Mouse (Mus musculus) heart, embryonic 13.5 days (tissue): ENCODE measurements around the gene Etl4. TPM values are rescaled to one million over a fixed set of nuclear protein-coding genes. Genes with fewer than 3 reads are reported as not detected.

Experiments used
- ATAC-seq: fragments of 200-750 bp; cut with Nextera tagmentation; 2 replicates; pipeline ENCODE4 v1.8.0; 2017; ENCODE audit warnings: moderate TSS enrichment; ENCODE audit not compliant: insufficient number of reproducible peaks, low FRiP score, low TSS enrichment; ENCODE audit errors: extremely low read depth
- H3K27ac ChIP-seq: fragments of 300-500 bp; sonication (generic); replicated peaks from 2 replicates; pipeline ENCODE4 v1.5.1; 2015; ENCODE audit warnings: moderate library complexity, mild to moderate bottlenecking, inconsistent platforms
- H3K27me3 ChIP-seq: fragments of 300-500 bp; sonication (generic); replicated peaks from 2 replicates; pipeline ENCODE4 v1.6.1; 2015; ENCODE audit warnings: mild to moderate bottlenecking, inconsistent platforms
- H3K36me3 ChIP-seq: fragments of 300-500 bp; sonication (generic); 2 replicates; pipeline ENCODE4 v1.6.1; 2015; ENCODE audit warnings: mild to moderate bottlenecking, inconsistent platforms
- H3K4me1 ChIP-seq: fragments of 300-500 bp; sonication (generic); 2 replicates; pipeline ENCODE4 v1.6.1; 2015; ENCODE audit warnings: inconsistent platforms
- H3K4me2 ChIP-seq: fragments of 300-500 bp; sonication (generic); 2 replicates; pipeline ENCODE4 v1.6.1; 2015; ENCODE audit warnings: inconsistent platforms, mild to moderate bottlenecking, moderate library complexity
- H3K4me3 ChIP-seq: fragments of 300-500 bp; sonication (generic); 2 replicates; pipeline ENCODE4 v1.5.1; 2015; ENCODE audit warnings: moderate library complexity, mild to moderate bottlenecking, inconsistent platforms
- H3K9ac ChIP-seq: fragments of 300-500 bp; sonication (generic); 2 replicates; pipeline ENCODE4 v1.6.1; 2015; ENCODE audit warnings: inconsistent platforms, mild to moderate bottlenecking, moderate library complexity
- H3K9me3 ChIP-seq: fragments of 300-500 bp; sonication (generic); 2 replicates; pipeline ENCODE4 v1.6.1; 2016; ENCODE audit warnings: inconsistent platforms
- WGBS: fragments of 180-500 bp; shearing (Covaris S2); methylation state at CpG from one replicate; pipeline ENCODE4 v1.1.7; 2015; ENCODE audit warnings: mixed read lengths; 5-methylcytosine and 5-hydroxymethylcytosine counted together
- polyA plus RNA-seq: library from polyadenylated mRNA; unstranded; fragments of >200 nt; fragmentation: Nextera tagmentation; extraction: Ambion mirVana; gene quantifications from 2 replicates; pipeline ENCODE4 v1.2.1, GENCODE M21; 2015

Etl4 gene
- polyA plus RNA-seq, 1 experiment from 2014 or later, result 8.4 TPM

GRCm38 (mm10) chr2:20753282-20754110 is 843.9 kb downstream of the Etl4 start:
- no peaks in the 10 kb centered on the region for H3K27me3 ChIP-seq
- no peak overlapping the region for H3K27ac ChIP-seq
- H3K9me3 ChIP-seq, result no peaks in the 10 kb centered on the region
- H3K4me1 ChIP-seq, result no peaks in the 10 kb centered on the region
- 69% methylated on average over 8 of the region's 8 CpGs for WGBS
- H3K4me2 ChIP-seq, result no peak overlapping the region
- H3K36me3 ChIP-seq, result no peaks in the 10 kb centered on the region
- ATAC-seq, result no peak
- no peak overlapping the region for H3K9ac ChIP-seq
- H3K4me3 ChIP-seq, result no peak overlapping the region

DNA sequence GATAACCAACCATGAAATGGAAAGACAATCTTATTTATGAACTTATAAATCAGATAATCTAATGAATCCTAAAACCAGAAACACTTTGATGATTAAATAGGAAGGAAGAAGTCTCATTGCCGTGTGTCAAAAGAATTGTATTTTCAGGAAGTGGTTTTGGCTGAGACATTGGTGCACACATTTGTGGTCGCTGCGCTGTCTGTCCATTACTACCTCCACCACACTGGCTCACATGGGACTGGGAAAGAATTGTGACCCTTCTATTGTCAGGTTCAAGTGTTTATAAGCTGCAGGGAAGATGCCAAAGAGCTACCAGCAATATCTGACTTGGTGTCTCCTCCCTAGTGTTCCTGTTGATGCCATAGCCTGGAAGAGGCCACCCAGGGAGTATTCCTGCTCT is 847.4 kb downstream of the Etl4 start:
- no peak overlapping the region for H3K27ac ChIP-seq
- WGBS, result 76% methylated on average over 3 of the region's 3 CpGs
- H3K9ac ChIP-seq, result no peak overlapping the region
- ATAC-seq, result no peak
- no peaks in the 10 kb centered on the region for H3K27me3 ChIP-seq
- H3K36me3 ChIP-seq, result no peaks in the 10 kb centered on the region
- H3K4me3 ChIP-seq, result no peak overlapping the region
- no peaks in the 10 kb centered on the region for H3K9me3 ChIP-seq
- peaks cover 12% of the 10 kb centered on the region for H3K4me1 ChIP-seq
- H3K4me2 ChIP-seq, result no peak overlapping the region

GRCm38 (mm10) chr2:20759045-20759662 is 849.6 kb downstream of the Etl4 start:
- Histone ChIP-seq H3K4me2 (no peak overlapping the region), H3K4me3 (no peak overlapping the region), H3K27me3 (no peaks in the 10 kb centered on the region), H3K9ac (no peak overlapping the region), H3K36me3 (no peaks in the 10 kb centered on the region), H3K4me1 (peaks cover 23% of the 10 kb centered on the region), H3K9me3 (no peaks in the 10 kb centered on the region), H3K27ac (no peak overlapping the region)
- ATAC-seq, result no peak
- WGBS, result 78% methylated on average over 7 of the region's 7 CpGs

GRCm38 (mm10) chr2:20761320-20761719 is 851.7 kb downstream of the Etl4 start:
- Histone ChIP-seq H3K4me2 (no peak overlapping the region), H3K9me3 (no peaks in the 10 kb centered on the region), H3K4me3 (no peak overlapping the region), H3K36me3 (peaks cover under 1% of the 10 kb centered on the region; the same call in 1 of the 2 replicates), H3K27ac (no peak overlapping the region), H3K9ac (no peak overlapping the region), H3K27me3 (no peaks in the 10 kb centered on the region), H3K4me1 (peaks cover 23% of the 10 kb centered on the region)
- WGBS, result 74% methylated on average over 5 of the region's 5 CpGs
- no peak for ATAC-seq

GRCm38 (mm10) chr2:20761751-20762150 is 852.2 kb downstream of the Etl4 start:
- Histone ChIP-seq H3K4me1 (peaks cover 23% of the 10 kb centered on the region), H3K9ac (no peak overlapping the region), H3K27me3 (no peaks in the 10 kb centered on the region), H3K4me2 (no peak overlapping the region), H3K4me3 (no peak overlapping the region), H3K36me3 (peaks cover 5% of the 10 kb centered on the region; the same call in 1 of the 2 replicates), H3K9me3 (no peaks in the 10 kb centered on the region), H3K27ac (no peak overlapping the region)
- 85% methylated on average over 3 of the region's 3 CpGs for WGBS
- no peak for ATAC-seq

- Histone ChIP-seq H3K27me3 (no peaks in the 10 kb centered on the region), H3K4me2 (no peak overlapping the region), H3K4me1 (peaks cover 23% of the 10 kb centered on the region), H3K36me3 (peaks cover 11% of the 10 kb centered on the region; the same call in 1 of the 2 replicates), H3K4me3 (no peak overlapping the region), H3K27ac (peak overlapping the region; percentile 42; the same call in 1 of the 2 replicates), H3K9ac (no peak overlapping the region), H3K9me3 (no peaks in the 10 kb centered on the region)
- WGBS, result 62% methylated on average over 4 of the region's 4 CpGs
- no peak for ATAC-seq
Measured at GRCm38 (mm10) chr2:20763511-20764212, 854.1 kb downstream of the Etl4 start.

- Histone ChIP-seq H3K9me3 (no peaks in the 10 kb centered on the region), H3K27me3 (no peaks in the 10 kb centered on the region), H3K4me3 (no peak overlapping the region), H3K36me3 (peaks cover 11% of the 10 kb centered on the region; the same call in 1 of the 2 replicates), H3K4me1 (peaks cover 23% of the 10 kb centered on the region), H3K9ac (no peak overlapping the region), H3K27ac (no peak overlapping the region), H3K4me2 (no peak overlapping the region)
- ATAC-seq, result no peak
Measured at GRCm38 (mm10) chr2:20764566-20765090, 855.0 kb downstream of the Etl4 start.

DNA sequence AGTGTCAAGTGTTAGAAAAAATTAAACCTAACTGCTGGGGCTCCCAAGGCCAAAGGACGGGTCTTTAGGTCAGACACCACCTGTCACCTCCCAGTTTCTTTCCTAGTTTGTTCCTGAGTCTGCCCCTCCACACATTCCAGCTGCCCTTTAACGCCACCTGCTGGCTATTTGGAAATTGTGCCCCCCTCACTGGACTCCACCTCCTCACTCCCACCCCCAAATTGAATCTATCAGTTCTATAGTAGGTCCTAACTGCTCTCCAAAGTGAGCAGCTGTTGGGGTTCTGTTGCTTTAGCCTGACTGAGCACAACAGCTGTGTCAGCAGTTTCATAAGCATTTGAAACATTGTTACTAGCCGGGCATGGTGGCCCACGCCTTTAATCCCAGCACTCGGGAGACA is 859.1 kb downstream of the Etl4 start:
- 65% methylated on average over 5 of the region's 5 CpGs for WGBS
- H3K9me3 ChIP-seq, result no peaks in the 10 kb centered on the region
- H3K27me3 ChIP-seq, result no peaks in the 10 kb centered on the region
- no peak for ATAC-seq
- H3K27ac ChIP-seq, result no peak overlapping the region
- no peak overlapping the region for H3K9ac ChIP-seq
- H3K36me3 ChIP-seq, result peaks cover 25% of the 10 kb centered on the region
- H3K4me1 ChIP-seq, result 0 out of 2 replicates have a peak, but pooled peaks cover 2% of the 10 kb centered on the region
- no peak overlapping the region for H3K4me3 ChIP-seq
- H3K4me2 ChIP-seq, result no peak overlapping the region

- H3K27me3 ChIP-seq, result no peaks in the 10 kb centered on the region
- no peak overlapping the region for H3K27ac ChIP-seq
- no peak overlapping the region for H3K9ac ChIP-seq
- H3K9me3 ChIP-seq, result no peaks in the 10 kb centered on the region
- no peaks in the 10 kb centered on the region for H3K4me1 ChIP-seq
- peaks cover 25% of the 10 kb centered on the region for H3K36me3 ChIP-seq
- no peak for ATAC-seq
- no peak overlapping the region for H3K4me2 ChIP-seq
- H3K4me3 ChIP-seq, result no peak overlapping the region
Measured at GRCm38 (mm10) chr2:20770171-20770570, 860.6 kb downstream of the Etl4 start.

DNA sequence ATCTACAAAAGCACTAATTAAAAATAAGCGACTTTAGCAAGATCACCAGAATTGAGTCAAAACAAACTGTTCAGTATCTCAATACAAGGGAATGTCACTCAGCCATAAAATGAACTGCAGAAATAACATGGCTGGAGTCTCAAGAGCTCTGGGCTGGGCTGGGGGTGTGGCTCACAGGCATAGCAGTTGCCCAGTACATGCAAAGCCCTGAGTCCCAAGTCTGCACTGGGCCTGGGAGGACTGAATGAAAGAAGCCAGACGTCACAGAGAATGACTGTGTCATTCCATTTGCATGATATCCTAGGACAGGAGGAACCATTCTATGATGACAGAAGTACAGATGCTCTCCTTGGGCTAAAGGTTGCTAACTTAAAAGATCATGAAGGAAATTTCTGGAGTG is 864.9 kb downstream of the Etl4 start:
- Histone ChIP-seq H3K4me1 (peaks cover 6% of the 10 kb centered on the region; the same call in 1 of the 2 replicates), H3K36me3 (peaks cover 16% of the 10 kb centered on the region), H3K27me3 (no peaks in the 10 kb centered on the region), H3K4me3 (no peak overlapping the region), H3K27ac (no peak overlapping the region), H3K9me3 (no peaks in the 10 kb centered on the region), H3K4me2 (no peak overlapping the region), H3K9ac (no peak overlapping the region)
- no peak for ATAC-seq
- 59% methylated on average over 2 of the region's 2 CpGs for WGBS

DNA sequence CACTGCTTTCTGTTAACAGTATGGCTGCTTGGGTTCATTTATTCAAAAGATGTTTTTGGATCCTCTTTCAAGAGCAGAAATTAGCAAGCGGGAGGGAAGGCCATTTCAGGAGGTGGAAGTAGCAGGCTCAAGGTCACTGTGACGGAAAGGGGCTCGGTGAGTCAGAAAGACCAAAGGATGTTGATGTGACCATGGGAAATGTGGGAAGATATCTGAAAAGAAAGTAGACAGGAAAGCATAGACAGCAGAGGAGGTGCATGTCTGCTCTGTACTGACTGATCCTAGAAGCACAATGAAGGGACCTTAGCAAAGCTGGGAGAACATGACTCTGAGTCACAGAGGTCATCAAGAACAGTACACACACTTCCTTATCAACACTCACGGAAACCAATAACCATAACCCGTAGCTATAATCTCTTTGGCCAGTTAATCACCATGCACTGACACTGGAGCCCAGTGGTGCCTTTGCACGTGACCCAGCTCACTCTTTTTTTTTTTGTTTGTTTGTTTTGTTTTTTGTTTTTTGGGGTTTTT is 866.7 kb downstream of the Etl4 start:
- Histone ChIP-seq H3K9me3 (no peaks in the 10 kb centered on the region), H3K4me1 (peaks cover 6% of the 10 kb centered on the region; the same call in 1 of the 2 replicates), H3K4me3 (no peak overlapping the region), H3K27me3 (no peaks in the 10 kb centered on the region), H3K9ac (no peak overlapping the region), H3K4me2 (no peak overlapping the region), H3K36me3 (peaks cover 8% of the 10 kb centered on the region), H3K27ac (peak overlapping the region; percentile 42; the same call in 1 of the 2 replicates)
- ATAC-seq, result no peak
- WGBS, result 60% methylated on average over 6 of the region's 6 CpGs
